Mouse (Mus musculus): ENCODE data around the gene Ifitm3.

GRCm38 (mm10) chr7:141026740-141027098 lies 16.1 kb upstream of the Ifitm3 start:
- no peak for TF ChIP-seq SIN3A (IDR thresholded peaks at IDR 0.05; ENCODE audit: low read length)
- TF ChIP-seq USF1 (IDR thresholded peaks at IDR 0.05; ENCODE audit: low read depth, low read length), result no peak
